Mouse (Mus musculus) limb, embryonic 11.5 days (tissue): Measurements from ENCODE around the gene Clptm1. TPM values are rescaled to one million over a fixed set of nuclear protein-coding genes. Genes with fewer than 3 reads are reported as not detected.

Experiments
- polyA plus RNA-seq: library from polyadenylated mRNA; unstranded; fragments of >200 nt; fragmentation: Nextera tagmentation; extraction: Ambion mirVana; gene quantifications from 2 replicates; pipeline ENCODE4 v1.2.1, GENCODE M21; 2014

The Clptm1 gene
- polyA plus RNA-seq, 1 experiment from 2014 or later = 97.3 TPM

Other genes starting within 250 kb of the Clptm1 start
- gene Mark4, start 206.2 kb downstream of the Clptm1 start, polyA plus RNA-seq = 10.0 and 10.8 TPM in 2 replicates
- 1.8 and 2.2 TPM in 2 replicates for gene Exoc3l2, start 201.7 kb downstream of the Clptm1 start, polyA plus RNA-seq
- 2.3 and 2.7 TPM in 2 replicates for gene Bloc1s3, start 156.7 kb downstream of the Clptm1 start, polyA plus RNA-seq
- 73.3 and 82.3 TPM in 2 replicates for gene Trappc6a, start 156.6 kb downstream of the Clptm1 start, polyA plus RNA-seq
- gene Nkpd1, start 147.2 kb downstream of the Clptm1 start, polyA plus RNA-seq = 0.12 and 0.16 TPM in 2 replicates
- 3.9 and 5.5 TPM in 2 replicates for gene Ppp1r37, start 102.0 kb downstream of the Clptm1 start, polyA plus RNA-seq
- 0.21 and 0.52 TPM in 2 replicates for gene Zfp296, start 87.7 kb downstream of the Clptm1 start, polyA plus RNA-seq
- gene Gemin7, start 87.4 kb downstream of the Clptm1 start, polyA plus RNA-seq = 183 and 185 TPM in 2 replicates
- 55.9 and 61.5 TPM in 2 replicates for gene Clasrp, start 60.5 kb downstream of the Clptm1 start, polyA plus RNA-seq
- 4.7 and 5.3 TPM in 2 replicates for gene Relb, start 35.6 kb downstream of the Clptm1 start, polyA plus RNA-seq
- 0.44 and 0.77 TPM in 2 replicates for gene Apoc2, start 12.9 kb upstream of the Clptm1 start, polyA plus RNA-seq
- gene Gm44805, start 16.4 kb upstream of the Clptm1 start, polyA plus RNA-seq = not detected in 2 replicates
- gene Apoc4, start 16.4 kb upstream of the Clptm1 start, polyA plus RNA-seq = not detected in 2 replicates
- gene Apoc1, start 27.6 kb upstream of the Clptm1 start, polyA plus RNA-seq = 4.5 and 5.0 TPM in 2 replicates
- gene Apoe, start 34.2 kb upstream of the Clptm1 start, polyA plus RNA-seq = 83.0 and 83.4 TPM in 2 replicates
- gene Tomm40, start 50.4 kb upstream of the Clptm1 start, polyA plus RNA-seq = 154 and 163 TPM in 2 replicates
- gene Nectin2, start 85.5 kb upstream of the Clptm1 start, polyA plus RNA-seq = 59.3 and 63.2 TPM in 2 replicates
- gene Bcam, start 106.0 kb upstream of the Clptm1 start, polyA plus RNA-seq = 43.0 and 44.1 TPM in 2 replicates
- gene Cblc, start 131.8 kb upstream of the Clptm1 start, polyA plus RNA-seq = 0.75 and 1.3 TPM in 2 replicates
- gene Bcl3, start 157.7 kb upstream of the Clptm1 start, polyA plus RNA-seq = 0.71 and 1.2 TPM in 2 replicates
- gene Gm19345, start 187.0 kb upstream of the Clptm1 start, polyA plus RNA-seq = not detected in 2 replicates
- not detected in 2 replicates for gene Ceacam16, start 196.3 kb upstream of the Clptm1 start, polyA plus RNA-seq
- not detected in 2 replicates for gene Ceacam19, start 222.9 kb upstream of the Clptm1 start, polyA plus RNA-seq